Mouse (Mus musculus) brain, embryonic 14.5 days (tissue): ENCODE results near the gene Brca1. TPM values are rescaled to one million over a fixed set of nuclear protein-coding genes. Genes with fewer than 3 reads are reported as not detected.

ENCODE experiments used
- DNase-seq: peaks from one replicate; pipeline ENCODE4 v3.0.0-alpha.2; 2011; ENCODE audit warnings: low read depth
- CTCF ChIP-seq: fragments of 200-500 bp; IDR thresholded peaks from 2 replicates; pipeline ENCODE4 v1.5.1; 2012; ENCODE audit warnings: inconsistent platforms, mild to moderate bottlenecking, moderate library complexity, borderline replicate concordance; ENCODE audit not compliant: insufficient read depth, insufficient read length; ENCODE audit errors: extremely low read depth
- POLR2A ChIP-seq: fragments of 200-500 bp; IDR thresholded peaks from 2 replicates; pipeline ENCODE4 v1.6.1; 2012; ENCODE audit warnings: mild to moderate bottlenecking, inconsistent platforms, borderline replicate concordance; ENCODE audit not compliant: poor library complexity, insufficient read depth, insufficient read length, severe bottlenecking; ENCODE audit errors: extremely low read depth
- polyA plus RNA-seq: library from polyadenylated mRNA; depleted of rRNA; stranded (reverse); fragments of >200 nt; gene quantifications from 2 replicates; pipeline ENCODE4 v1.2.3, GENCODE M21; 2012

The Brca1 gene
- polyA plus RNA-seq, 1 experiment, result 4.1 TPM

DNA sequence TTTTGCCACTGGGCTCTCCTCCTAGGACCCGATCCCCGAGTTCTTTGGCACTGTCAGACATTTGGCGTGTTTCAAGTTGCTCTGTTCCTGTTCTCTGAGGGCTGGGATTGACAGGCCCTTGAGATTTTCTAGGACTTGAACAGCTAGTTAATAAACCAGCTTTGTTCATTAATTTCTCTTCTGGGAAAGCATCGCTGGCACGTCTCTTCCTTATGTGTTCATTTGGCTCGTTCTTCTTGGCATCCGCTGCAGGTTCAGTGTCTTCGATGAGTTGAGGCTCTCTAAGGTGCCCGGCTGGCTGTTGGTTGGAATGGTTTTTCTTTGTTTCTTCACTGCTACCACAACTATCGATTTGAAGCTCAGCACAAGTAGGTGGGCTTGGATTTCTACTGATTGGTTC is 26.7 kb downstream of the Brca1 start:
- peak; percentile 80 for DNase-seq

DNA sequence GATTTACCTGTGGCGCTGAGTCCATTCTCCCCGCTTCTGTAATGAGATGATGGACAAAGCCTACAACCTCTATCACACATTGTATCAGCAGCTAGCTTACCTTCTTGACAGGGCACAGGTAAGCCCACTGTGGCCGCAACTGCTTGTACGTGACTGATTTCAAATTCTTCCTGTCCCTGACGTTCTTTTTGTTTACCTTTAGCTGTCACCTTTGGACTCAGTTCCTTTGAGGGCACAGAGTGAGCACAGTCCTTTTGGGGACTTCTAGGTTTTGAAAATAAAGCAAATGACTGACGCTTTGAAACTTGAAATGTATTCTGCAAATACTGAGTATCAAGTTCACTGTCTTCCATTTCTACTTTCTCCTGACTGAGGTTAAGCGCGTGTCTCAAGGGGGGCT is 27.3 kb downstream of the Brca1 start:
- TF ChIP-seq POLR2A (no peak), CTCF (no peak)
- DNase-seq, result no peak

More for the DNA sequence above, 26.7 kb downstream of the Brca1 start:
- TF ChIP-seq POLR2A, result no peak

DNA sequence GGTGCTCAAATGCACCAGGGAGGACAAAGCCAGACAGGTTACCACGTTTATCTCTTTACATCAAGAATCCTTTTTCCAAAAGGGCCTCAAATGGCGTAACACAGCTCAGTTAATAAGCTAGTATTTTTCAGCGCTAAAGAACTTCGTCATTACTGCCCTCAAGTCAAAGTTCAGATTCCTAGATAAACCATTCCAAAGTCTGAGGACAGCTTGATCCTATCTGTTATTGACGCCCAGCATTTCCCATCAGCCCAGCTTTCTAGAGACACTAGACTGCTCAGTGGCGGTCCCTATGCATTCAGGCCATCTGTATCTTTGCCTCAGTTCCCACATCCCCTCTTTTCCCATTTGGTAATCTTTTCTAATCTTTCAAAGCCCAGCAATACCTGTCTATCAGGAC is 32.4 kb downstream of the Brca1 start:
- no peak for DNase-seq

DNA sequence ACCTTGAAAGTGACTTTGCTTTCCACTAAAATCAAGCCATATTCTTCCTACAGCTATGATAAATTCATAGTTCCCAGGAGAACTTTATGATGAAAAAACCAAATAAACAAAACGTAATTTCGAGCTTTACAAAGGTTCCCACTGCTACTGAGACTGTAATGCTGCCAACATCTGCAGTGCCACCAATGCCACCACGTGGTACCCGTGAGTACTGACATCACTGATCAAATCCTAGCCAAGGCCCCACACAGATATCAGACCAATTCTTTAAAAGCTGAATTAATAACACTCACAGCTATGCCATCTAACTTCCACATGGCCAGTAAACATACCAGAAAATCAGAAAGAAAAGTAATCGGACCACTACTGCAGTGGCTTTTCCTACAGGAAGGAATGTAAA is 32.8 kb downstream of the Brca1 start:
- TF ChIP-seq CTCF (peak; percentile 20; the same call in 1 of the 2 replicates), POLR2A (no peak)
- DNase-seq, result no peak

More for the DNA sequence above, 32.4 kb downstream of the Brca1 start:
- TF ChIP-seq POLR2A (no peak), CTCF (no peak)

DNA sequence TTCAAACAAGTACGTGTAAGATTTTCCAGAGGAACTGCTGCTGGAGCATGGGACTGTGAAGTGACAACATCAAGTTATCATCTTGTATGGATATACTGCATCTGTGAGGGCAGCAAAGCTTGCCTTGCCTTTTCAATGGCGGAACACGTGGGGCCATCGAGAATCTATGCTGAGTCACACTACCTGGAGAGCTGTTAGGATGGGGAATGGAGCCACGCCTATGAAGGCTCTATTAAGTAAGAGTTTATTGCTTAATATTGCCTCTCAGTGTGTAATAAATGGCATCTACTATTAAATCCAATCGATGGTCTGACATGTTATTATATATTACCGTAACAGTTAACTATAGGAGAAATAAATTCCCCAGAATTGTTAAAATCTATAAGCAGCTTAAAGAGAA is 44.7 kb downstream of the Brca1 start:
- no peak for TF ChIP-seq POLR2A
- no peak for TF ChIP-seq CTCF
- no peak for DNase-seq

DNA sequence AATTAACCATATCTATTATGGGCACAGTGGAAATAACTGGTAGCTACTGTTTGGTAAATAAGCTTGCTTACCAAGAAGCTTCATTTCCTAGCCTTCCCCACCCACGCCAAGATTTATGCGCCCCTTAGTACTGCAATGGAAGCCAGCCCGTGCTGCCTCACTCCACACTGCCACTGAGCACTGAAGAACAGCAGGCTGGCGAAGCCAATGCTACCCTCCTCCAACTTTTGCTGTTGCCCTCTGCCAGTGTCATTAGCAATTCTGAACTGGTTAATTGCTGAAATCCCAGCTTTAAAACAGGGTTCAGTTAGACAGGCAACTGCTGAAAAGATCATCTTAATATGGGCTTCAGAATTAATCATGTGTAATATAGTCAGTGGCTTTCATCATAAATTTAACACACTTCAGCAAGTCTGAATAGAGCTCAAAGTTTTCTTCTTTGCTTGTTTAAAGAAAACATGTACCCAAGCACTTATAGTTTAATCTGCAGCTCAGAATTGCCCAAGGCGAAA is 45.4 kb downstream of the Brca1 start:
- TF ChIP-seq CTCF, result no peak
- no peak for TF ChIP-seq POLR2A
- peak; percentile 78 for DNase-seq

DNA sequence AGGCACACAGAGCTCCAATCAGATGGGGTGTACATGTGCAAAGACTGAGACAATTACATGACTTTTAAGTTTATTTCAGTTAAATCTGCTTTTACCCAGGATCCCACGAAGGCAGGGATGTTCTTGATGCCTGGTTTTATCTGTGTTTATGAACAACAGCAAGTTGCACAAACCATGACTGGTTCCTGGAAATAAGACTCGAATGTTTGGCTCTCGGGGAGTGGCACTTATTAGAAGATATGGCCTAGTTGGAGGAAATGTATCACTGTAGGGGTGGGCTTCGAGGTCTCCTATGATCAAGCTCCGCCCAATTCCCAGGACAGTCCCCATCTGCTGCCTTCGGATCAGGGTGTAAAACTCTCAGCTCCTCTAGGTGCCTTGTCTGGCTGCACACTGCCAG is 65.6 kb downstream of the Brca1 start:
- no peak for TF ChIP-seq POLR2A
- TF ChIP-seq CTCF, result no peak
- no peak for DNase-seq

DNA sequence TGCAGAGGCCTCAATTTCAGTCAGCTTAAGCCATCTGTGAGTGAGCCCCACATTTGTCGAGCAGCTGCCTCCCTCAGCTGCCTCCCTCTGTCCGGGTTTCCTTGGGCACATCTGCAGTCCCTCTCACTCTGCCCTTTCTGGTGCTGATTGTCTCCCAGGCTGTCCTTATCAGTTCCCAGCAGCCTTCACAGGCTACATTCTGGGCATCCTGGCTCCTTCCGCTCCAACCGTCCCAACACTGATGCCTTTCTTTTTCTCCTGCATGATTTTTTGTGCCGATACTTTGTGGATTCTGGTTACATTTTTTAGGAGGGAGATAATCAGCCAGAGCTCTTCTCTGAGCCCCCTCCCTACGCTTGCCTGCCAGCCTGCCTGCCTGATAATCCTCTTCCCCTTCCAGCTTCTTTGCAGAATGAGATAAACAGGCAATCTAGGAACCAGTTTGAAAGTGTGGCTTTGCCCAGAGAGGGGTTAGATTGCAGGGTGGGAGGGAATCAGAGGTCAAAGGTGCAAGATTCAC is 66.2 kb downstream of the Brca1 start:
- DNase-seq, result peak; percentile 77
- TF ChIP-seq CTCF, result no peak
- TF ChIP-seq POLR2A, result no peak

DNA sequence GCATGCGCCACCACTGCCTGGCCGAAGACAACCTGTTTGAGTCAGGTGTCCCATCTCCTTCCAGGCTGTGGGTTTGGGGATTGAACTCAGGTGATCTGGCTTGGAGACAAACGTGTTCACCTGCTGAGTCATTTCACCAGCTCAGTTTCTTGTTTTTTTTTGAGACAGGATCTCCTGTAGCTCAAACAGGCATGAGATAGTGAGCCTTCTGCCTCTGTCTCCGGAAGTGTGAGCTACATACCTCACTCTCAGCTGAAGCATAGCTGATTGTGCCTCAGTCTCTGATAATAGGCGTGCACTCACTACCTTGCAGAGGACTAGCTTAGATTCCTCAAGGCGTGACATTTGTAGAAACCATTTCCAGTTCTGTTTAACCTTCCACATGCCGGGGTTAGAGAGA is 66.9 kb downstream of the Brca1 start:
- DNase-seq, result no peak
- TF ChIP-seq POLR2A (no peak), CTCF (no peak)

DNA sequence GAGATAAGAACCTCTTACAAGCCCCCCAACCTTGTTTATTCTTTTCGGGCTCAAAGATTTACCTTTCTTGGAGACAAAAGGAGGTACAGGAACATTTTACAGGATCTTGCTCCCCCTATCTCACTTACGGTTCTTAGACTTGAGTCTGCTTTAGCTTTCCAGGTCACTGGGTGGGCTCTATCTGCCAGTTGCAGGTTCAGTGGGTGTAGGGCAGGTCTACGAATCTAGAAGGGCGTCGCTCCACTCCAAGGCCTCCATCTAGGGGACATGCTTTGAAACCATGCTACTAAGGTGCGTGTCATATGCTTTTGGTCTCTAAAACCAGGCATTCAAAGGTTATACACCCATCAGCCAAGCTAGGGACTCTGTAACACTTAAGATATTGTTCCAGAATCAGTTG is 67.5 kb downstream of the Brca1 start:
- TF ChIP-seq POLR2A (no peak), CTCF (no peak)
- DNase-seq, result no peak

DNA sequence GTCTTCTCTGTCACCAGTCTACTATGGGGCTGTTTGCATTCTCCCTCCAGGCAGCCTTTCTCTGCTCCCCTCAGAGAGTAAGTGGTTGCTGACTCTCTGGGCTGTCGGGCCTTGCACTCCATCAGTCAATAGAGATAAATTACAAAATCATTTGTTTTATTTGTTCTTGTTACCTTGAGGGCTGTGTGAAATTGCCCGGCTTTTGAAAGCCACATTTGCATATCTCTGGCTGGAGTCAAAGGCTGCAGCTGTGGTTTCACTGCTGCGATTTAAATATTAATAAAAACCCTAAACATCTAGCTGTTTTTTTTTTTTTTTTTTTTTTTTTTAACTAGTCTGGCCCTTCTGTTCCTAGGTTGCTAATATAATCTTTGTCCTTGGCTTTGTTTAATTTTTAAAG is 68.0 kb downstream of the Brca1 start:
- no peak for TF ChIP-seq CTCF
- DNase-seq, result peak; percentile 71

DNA sequence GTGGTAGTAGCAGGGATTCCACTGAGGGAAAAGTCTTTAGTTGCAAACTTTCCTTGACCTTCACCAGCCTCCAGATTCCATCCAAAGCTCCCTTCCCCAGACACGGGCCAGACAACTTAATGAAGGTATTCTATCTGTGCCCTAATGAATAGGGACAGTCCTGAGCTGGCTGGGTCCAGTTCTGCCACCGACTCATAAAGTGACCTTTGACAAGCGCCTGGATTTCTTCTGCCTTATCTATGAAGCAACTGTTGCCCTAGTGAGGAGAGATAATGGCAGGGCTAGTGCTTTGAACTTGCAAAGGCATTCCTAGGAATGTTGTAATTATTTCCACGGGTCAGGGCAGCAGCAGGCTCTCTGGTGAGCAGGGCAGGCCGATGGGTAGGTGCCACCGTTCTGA is 70.8 kb downstream of the Brca1 start:
- TF ChIP-seq POLR2A, result no peak
- no peak for TF ChIP-seq CTCF
- DNase-seq, result no peak
